Mouse (Mus musculus) MEL (cell line): Measurements from ENCODE around the gene Gm17018. TPM values are rescaled to one million over a fixed set of nuclear protein-coding genes. Genes with fewer than 3 reads are reported as not detected.

Source experiments
- DNase-seq: peaks from one replicate; pipeline ENCODE4 v3.0.0; 2011; ENCODE audit warnings: low read depth, low spot score
- H3K27ac ChIP-seq: 2 replicates; pipeline ENCODE4 v1.5.1; 2012; ENCODE audit warnings: low read depth, mild to moderate bottlenecking, control low read depth, low read length, moderate library complexity; ENCODE audit not compliant: control insufficient read depth
- H3K27me3 ChIP-seq, 2 experiments: fragments of 150-350 bp in 1 of 2; sonication (generic) in 1 of 2; 2 replicates each; pipeline ENCODE4 v1.6.1; 2012; ENCODE audit warnings: low read length in 2 of 2, mild to moderate bottlenecking in 2 of 2, improper control_type of control experiment in 1 of 2, moderate library complexity in 1 of 2; ENCODE audit not compliant: insufficient read depth in 2 of 2, control insufficient read depth in 1 of 2
- H3K36me3 ChIP-seq, 2 experiments: 2 replicates each; pipeline ENCODE4 v1.6.1; 2012 to 2014; ENCODE audit warnings: low read length in 2 of 2, improper control_type of control experiment in 1 of 2, inconsistent platforms in 1 of 2, mild to moderate bottlenecking in 1 of 2; ENCODE audit not compliant: insufficient read depth in 2 of 2, control insufficient read depth in 1 of 2
- H3K4me1 ChIP-seq, 2 experiments: fragments of 150-350 bp in 1 of 2; sonication (generic) in 1 of 2; 2 replicates each; pipeline ENCODE4 v1.6.1; 2012; ENCODE audit warnings: low read length in 2 of 2, improper control_type of control experiment in 1 of 2, mild to moderate bottlenecking in 1 of 2; ENCODE audit not compliant: insufficient read depth in 2 of 2, control insufficient read depth in 1 of 2
- H3K4me3 ChIP-seq, 2 experiments: fragments of 150-350 bp in 1 of 2; sonication (generic) in 1 of 2; 2 replicates each; pipeline ENCODE4 v1.5.1; 2012; ENCODE audit warnings: low read depth in 2 of 2, low read length in 2 of 2, mild to moderate bottlenecking in 2 of 2, moderate library complexity in 2 of 2, control low read depth in 1 of 2, improper control_type of control experiment in 1 of 2; ENCODE audit not compliant: control insufficient read depth in 1 of 2, insufficient read depth in 1 of 2
- H3K79me2 ChIP-seq: 2 replicates; pipeline ENCODE4 v1.6.1; 2012; ENCODE audit warnings: mild to moderate bottlenecking, low read length, moderate library complexity; ENCODE audit not compliant: control insufficient read depth, poor library complexity, insufficient read depth
- H3K9ac ChIP-seq: 2 replicates; pipeline ENCODE4 v1.6.1; 2012; ENCODE audit warnings: low read depth, mild to moderate bottlenecking, control low read depth, low read length, moderate library complexity; ENCODE audit not compliant: control insufficient read depth, poor library complexity, severe bottlenecking
- H3K9me3 ChIP-seq: fragments of 150-350 bp; sonication (generic); replicated peaks from 2 replicates; pipeline ENCODE4 v1.6.1; 2012; ENCODE audit warnings: mild to moderate bottlenecking, low read length, improper control_type of control experiment, moderate library complexity; ENCODE audit not compliant: insufficient read depth
- CHD2 ChIP-seq: IDR thresholded peaks from 2 replicates; pipeline ENCODE4 v1.6.1; 2011; ENCODE audit warnings: low read length, improper control_type of control experiment
- GABPA ChIP-seq: IDR thresholded peaks from 2 replicates; pipeline ENCODE4 v1.6.1; 2012; ENCODE audit warnings: low read depth, mild to moderate bottlenecking, inconsistent platforms, low read length, improper control_type of control experiment, moderate library complexity
- GATA1 ChIP-seq: IDR thresholded peaks from 2 replicates; pipeline ENCODE4 v1.6.1; 2011; ENCODE audit warnings: low read depth, low read length, improper control_type of control experiment
- HCFC1 ChIP-seq: IDR thresholded peaks from 2 replicates; pipeline ENCODE4 v1.6.1; 2012; ENCODE audit warnings: low read depth, mild to moderate bottlenecking, inconsistent platforms, low read length, improper control_type of control experiment, moderate library complexity
- KAT2A ChIP-seq: conservative IDR thresholded peaks from 2 replicates; pipeline ENCODE4 v1.6.1; 2012; ENCODE audit warnings: low read depth, low read length, improper control_type of control experiment, inconsistent platforms
- MAX ChIP-seq: IDR thresholded peaks from 2 replicates; pipeline ENCODE4 v1.6.1; 2011; ENCODE audit warnings: low read length, improper control_type of control experiment
- MAZ ChIP-seq: IDR thresholded peaks from 2 replicates; pipeline ENCODE4 v1.6.1; 2012; ENCODE audit warnings: low read depth, mild to moderate bottlenecking, inconsistent platforms, low read length, improper control_type of control experiment
- MEF2A ChIP-seq: IDR thresholded peaks from 2 replicates; pipeline ENCODE4 v1.6.1; 2014; ENCODE audit warnings: low read depth, mild to moderate bottlenecking, inconsistent platforms, low read length, improper control_type of control experiment; ENCODE audit not compliant: poor library complexity, insufficient replicate concordance, severe bottlenecking; ENCODE audit errors: extremely low read depth
- MYC ChIP-seq: IDR thresholded peaks from 2 replicates; pipeline ENCODE4 v1.6.1; 2011; ENCODE audit warnings: low read depth, mild to moderate bottlenecking, low read length, improper control_type of control experiment, moderate library complexity
- NELFE ChIP-seq: IDR thresholded peaks from 2 replicates; pipeline ENCODE4 v1.6.1; 2011; ENCODE audit warnings: low read depth, low read length, improper control_type of control experiment
- NRF1 ChIP-seq: IDR thresholded peaks from 2 replicates; pipeline ENCODE4 v1.6.1; 2014; ENCODE audit warnings: low read depth, mild to moderate bottlenecking, inconsistent platforms, low read length, improper control_type of control experiment, moderate library complexity; ENCODE audit not compliant: poor library complexity, insufficient read depth, severe bottlenecking
- POLR2A ChIP-seq, 2 experiments: IDR thresholded peaks; 2 replicates each; pipeline ENCODE4 v1.6.1; 2011 to 2012; ENCODE audit warnings: low read length in 2 of 2, mild to moderate bottlenecking in 2 of 2, control low read depth in 1 of 2, improper control_type of control experiment in 1 of 2, low read depth in 1 of 2, moderate library complexity in 1 of 2; ENCODE audit not compliant: control insufficient read depth in 1 of 2, insufficient read depth in 1 of 2, poor library complexity in 1 of 2
- POLR2AphosphoS2 ChIP-seq: IDR thresholded peaks from 2 replicates; pipeline ENCODE4 v1.6.1; 2011; ENCODE audit warnings: low read length, improper control_type of control experiment
- RCOR1 ChIP-seq: IDR thresholded peaks from 2 replicates; pipeline ENCODE4 v1.6.1; 2012; ENCODE audit warnings: low read depth, mild to moderate bottlenecking, inconsistent platforms, low read length, improper control_type of control experiment
- SMC3 ChIP-seq: IDR thresholded peaks from 2 replicates; pipeline ENCODE4 v1.6.1; 2011; ENCODE audit warnings: low read depth, low read length, improper control_type of control experiment
- TBP ChIP-seq: IDR thresholded peaks from 2 replicates; pipeline ENCODE4 v1.8.0; 2011; ENCODE audit warnings: low read depth, low read length, improper control_type of control experiment
- UBTF ChIP-seq: IDR thresholded peaks from 2 replicates; pipeline ENCODE4 v1.6.1; 2012; ENCODE audit warnings: low read depth, mild to moderate bottlenecking, inconsistent platforms, low read length, improper control_type of control experiment, moderate library complexity, borderline replicate concordance; ENCODE audit not compliant: insufficient read depth
- USF2 ChIP-seq, 2 experiments: IDR thresholded peaks; 2 replicates each; pipeline ENCODE4 v1.6.1; 2011 to 2012; ENCODE audit warnings: improper control_type of control experiment in 2 of 2, low read length in 2 of 2, borderline replicate concordance in 1 of 2, inconsistent platforms in 1 of 2, low read depth in 1 of 2, mild to moderate bottlenecking in 1 of 2; ENCODE audit not compliant: insufficient read depth in 1 of 2
- ZKSCAN1 ChIP-seq: IDR thresholded peaks from 2 replicates; pipeline ENCODE4 v1.6.1; 2012; ENCODE audit warnings: low read depth, mild to moderate bottlenecking, inconsistent platforms, low read length, improper control_type of control experiment, moderate library complexity
- ZMIZ1 ChIP-seq: IDR thresholded peaks from 2 replicates; pipeline ENCODE4 v1.6.1; 2012; ENCODE audit warnings: low read depth, mild to moderate bottlenecking, inconsistent platforms, low read length, improper control_type of control experiment, moderate library complexity
- polyA plus RNA-seq, 2 experiments: library from polyadenylated mRNA; stranded (reverse) in 1 of 2; unstranded in 1 of 2; fragments of >175 nt in 1 of 2; fragments of >200 nt in 1 of 2; gene quantifications; 2 replicates each; pipeline versions ENCODE4 v1.2.1 to v1.2.4; 2012; ENCODE audit warnings: low replicate concordance in 2 of 2, low read depth in 1 of 2; ENCODE audit not compliant: insufficient read length in 2 of 2, insufficient read depth in 1 of 2, missing spikeins in 1 of 2
- total RNA-seq: library from RNA; depleted of rRNA; stranded (reverse); fragments of 300-350 nt; gene quantifications from 2 replicates; pipeline ENCODE4 v1.2.3, GENCODE M21; 2012

The Gm17018 gene
- total and polyA plus RNA-seq, 3 experiments: 34.9 to 62.6 TPM; not detected in 1

DNA sequence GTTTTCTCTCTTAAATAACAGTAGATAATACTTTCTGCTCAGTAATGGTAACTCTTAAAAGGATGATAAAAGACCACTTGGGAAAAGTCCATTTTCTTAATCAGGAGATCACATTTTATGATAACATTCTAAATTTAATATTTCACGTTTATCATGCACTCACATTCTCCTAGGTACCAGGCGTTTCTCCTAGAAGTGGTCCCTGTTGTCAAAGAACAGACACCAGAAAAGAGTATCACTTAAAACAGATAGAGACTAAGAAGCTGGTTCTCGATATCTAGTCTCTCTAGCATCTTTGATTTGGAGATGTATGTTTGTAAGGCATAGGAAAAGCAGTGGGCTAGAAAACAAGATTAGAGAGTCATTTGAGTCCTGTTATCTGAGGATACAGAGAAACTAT, 49.7 kb upstream of the Gm17018 start (continued):
- TF ChIP-seq CHD2 (no peak), POLR2AphosphoS2 (no peak), TBP (no peak), RCOR1 (0 out of 2 replicates have a peak, but pooled peaks have one; percentile 25), ZKSCAN1 (no peak), SMC3 (no peak), GATA1 (peak; percentile 74; the same call in 1 of the 2 replicates), MAX (no peak)

DNA sequence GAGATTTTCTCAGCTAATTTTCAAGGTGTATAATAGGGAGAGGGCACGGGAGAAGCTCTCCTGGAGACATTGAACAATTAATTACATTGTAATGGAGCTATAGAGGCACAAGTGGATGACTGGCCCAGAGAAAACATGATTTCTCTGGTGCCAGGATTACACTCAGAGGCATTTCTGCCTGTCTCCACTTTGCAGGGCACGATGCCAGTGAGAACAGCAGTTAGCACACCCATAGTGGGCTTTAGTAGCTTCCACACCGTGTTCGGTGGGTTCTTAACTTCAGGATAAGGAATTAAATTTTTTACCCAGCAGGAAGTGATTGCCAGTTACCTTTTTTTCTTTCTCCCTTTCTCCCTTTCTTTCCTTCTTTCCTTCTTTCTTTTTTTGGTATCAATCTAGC, 49.0 kb upstream of the Gm17018 start:
- Histone ChIP-seq H3K4me1 (peaks cover 8 to 13% of the 10 kb centered on the region in 2 experiments), H3K36me3 (peaks cover 4 to 16% of the 10 kb centered on the region in 2 experiments), H3K79me2 (no peaks in the 10 kb centered on the region), H3K9me3 (no peaks in the 10 kb centered on the region), H3K4me3 (no peak overlapping the region), H3K9ac (no peak overlapping the region), H3K27me3 (no peaks in the 10 kb centered on the region), H3K27ac (no peak overlapping the region)
- no peak for DNase-seq
- no peak for TF ChIP-seq POLR2AphosphoS2
- TF ChIP-seq MEF2A: no peak
- TF ChIP-seq RCOR1: no peak
- TF ChIP-seq MYC: no peak
- no peak for TF ChIP-seq NELFE
- TF ChIP-seq USF2 (IDR thresholded peaks at IDR 0.05; ENCODE audit: borderline replicate concordance in 1 of 2, insufficient read depth in 1 of 2, low read depth in 1 of 2, low read length in 2 of 2): no peak
- no peak for TF ChIP-seq NRF1
- no peak for TF ChIP-seq ZKSCAN1
- TF ChIP-seq HCFC1: no peak
- no peak for TF ChIP-seq ZMIZ1
- TF ChIP-seq POLR2A (IDR thresholded peaks at IDR 0.05; ENCODE audit: control insufficient read depth in 1 of 2, insufficient read depth in 1 of 2, low read depth in 1 of 2, low read length in 2 of 2, poor library complexity in 1 of 2): no peak
- no peak for TF ChIP-seq MAZ
- no peak for TF ChIP-seq UBTF
- no peak for TF ChIP-seq KAT2A

DNA sequence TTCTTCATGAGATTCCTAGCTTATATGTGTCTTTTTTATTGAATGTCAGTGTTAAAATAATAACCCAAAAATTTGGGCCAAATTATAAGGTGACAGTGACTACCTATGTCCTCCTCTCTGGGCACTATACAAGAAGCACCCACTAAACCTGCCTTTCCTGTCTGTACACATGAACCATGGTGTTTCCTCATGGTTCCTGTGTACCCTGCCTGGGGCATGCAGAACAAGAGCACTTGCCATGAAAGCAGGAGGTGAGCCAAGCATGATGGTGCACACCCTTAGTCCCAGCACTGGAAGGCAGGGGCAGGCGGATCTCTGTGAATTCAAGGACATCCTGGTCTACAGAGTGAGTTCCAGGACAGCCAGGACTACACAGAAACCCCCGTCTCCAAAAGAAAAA, 45.1 kb upstream of the Gm17018 start:
- H3K9me3 ChIP-seq: no peaks in the 10 kb centered on the region
- no peaks in the 10 kb centered on the region for H3K27me3 ChIP-seq
- no peak overlapping the region for H3K4me3 ChIP-seq
- H3K4me1 ChIP-seq: peaks cover 1 to 7% of the 10 kb centered on the region in 2 experiments; a peak in 2 of 4 replicates
- no peak for DNase-seq
- no peaks in the 10 kb centered on the region for H3K79me2 ChIP-seq
- TF ChIP-seq MAZ: no peak
- no peak for TF ChIP-seq GABPA
- TF ChIP-seq, all 39 proteins: peak for 0
- H3K9ac ChIP-seq: no peak overlapping the region
- H3K36me3 ChIP-seq: peaks cover 4 to 6% of the 10 kb centered on the region in 2 experiments
- no peak overlapping the region for H3K27ac ChIP-seq
